Mouse (Mus musculus) heart, adult 2 months (tissue): ENCODE measurements around the gene Gnl3l. TPM values are rescaled to one million over a fixed set of nuclear protein-coding genes. Genes with fewer than 3 reads are reported as not detected.
A peak's percentile ranks its signal among the peaks of the same experiment; 100 is the strongest.

Source experiments
- DNase-seq, 2 experiments: peaks; one replicate each; pipeline ENCODE4 v3.0.0; 2021
- H3K27ac ChIP-seq: fragments of 200-600 bp; 2 replicates; pipeline ENCODE4 v1.8.1; 2022
- H3K27me3 ChIP-seq: fragments of 200-500 bp; 2 replicates; pipeline ENCODE4 v1.6.1; 2012; ENCODE audit warnings: mild to moderate bottlenecking, low read length, inconsistent platforms, mixed read lengths; ENCODE audit not compliant: control insufficient read depth, insufficient read depth
- H3K36me3 ChIP-seq: fragments of 200-500 bp; 2 replicates; pipeline ENCODE4 v1.6.1; 2012; ENCODE audit warnings: low read length, inconsistent platforms; ENCODE audit not compliant: control insufficient read depth, insufficient read depth
- H3K4me1 ChIP-seq: fragments of 200-500 bp; 2 replicates; pipeline ENCODE4 v1.6.1; 2011; ENCODE audit warnings: low read length; ENCODE audit not compliant: control insufficient read depth, insufficient read depth
- H3K4me3 ChIP-seq: fragments of 200-600 bp; 2 replicates; pipeline ENCODE4 v1.8.1; 2022
- H3K79me2 ChIP-seq: fragments of 200-500 bp; replicated peaks from 2 replicates; pipeline ENCODE4 v1.6.1; 2012; ENCODE audit warnings: mild to moderate bottlenecking, inconsistent platforms, low read length, moderate library complexity, mixed read lengths; ENCODE audit not compliant: control insufficient read depth, insufficient read depth
- H3K9ac ChIP-seq: fragments of 200-500 bp; 2 replicates; pipeline ENCODE4 v1.6.1; 2012; ENCODE audit warnings: low read depth, mild to moderate bottlenecking, control low read depth, inconsistent platforms, low read length, mixed read lengths
- CTCF ChIP-seq: fragments of 200-600 bp; IDR thresholded peaks from 2 replicates; pipeline ENCODE4 v1.8.1; 2022; ENCODE audit warnings: antibody characterized with exemption, mild to moderate bottlenecking, moderate library complexity
- EP300 ChIP-seq: fragments of 200-500 bp; IDR thresholded peaks from 2 replicates; pipeline ENCODE4 v1.6.1; 2011; ENCODE audit warnings: low read depth, low read length, control low read depth; ENCODE audit not compliant: insufficient read depth
- POLR2A ChIP-seq: fragments of 200-500 bp; IDR thresholded peaks from 2 replicates; pipeline ENCODE4 v1.6.1; 2011; ENCODE audit warnings: mild to moderate bottlenecking, low read depth, low read length, control low read depth; ENCODE audit not compliant: insufficient read depth
- WGBS: fragments of 180-500 bp; shearing (Covaris S2); methylation state at CpG from one replicate; pipeline ENCODE4 v1.1.7; 2018; 5-methylcytosine and 5-hydroxymethylcytosine counted together
- intact Hi-C: fragments of 180-260 bp; cut with DNase I; formaldehyde crosslinking; loops from one replicate; pipeline ENCODE4 v1.15.1; 2025
- polyA plus RNA-seq: library from polyadenylated mRNA; depleted of rRNA; stranded (reverse); fragments of >200 nt; gene quantifications from 2 replicates; pipeline ENCODE4 v1.2.3, GENCODE M21; 2012
- total RNA-seq, 2 experiments: library from RNA; stranded (reverse); gene quantifications; 2 replicates each; pipeline ENCODE4 v1.2.3; 2021

Gene Gnl3l
- total and polyA plus RNA-seq, 3 experiments = 10.8 to 38.9 (median 36.8) TPM

DNA sequence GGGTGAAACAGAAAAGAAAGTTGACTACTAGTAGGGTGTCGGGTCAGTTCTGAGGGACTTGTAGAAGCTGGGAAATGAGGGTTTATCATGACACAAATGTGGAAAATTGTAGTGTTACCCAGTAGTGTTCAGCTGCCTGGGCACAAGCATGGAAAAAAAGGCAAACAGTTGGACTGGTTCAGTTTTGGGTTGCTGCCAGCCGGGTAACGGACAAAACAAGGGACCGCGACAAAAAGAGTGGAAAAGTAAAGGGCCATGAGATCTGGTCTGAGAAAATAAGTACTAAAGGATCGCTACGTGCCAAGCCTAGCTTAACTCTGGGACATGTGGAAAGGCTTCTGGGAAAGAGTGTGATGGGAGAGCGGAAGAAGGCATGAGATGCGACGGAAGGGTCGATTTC, 29.2 kb upstream of the Gnl3l start:
- Histone ChIP-seq H3K79me2 (no peaks in the 10 kb centered on the region), H3K36me3 (no peaks in the 10 kb centered on the region), H3K27me3 (no peaks in the 10 kb centered on the region), H3K4me3 (peak overlapping the region; percentile 62; the same call in 1 of the 2 replicates), H3K4me1 (no peaks in the 10 kb centered on the region; the same call in 1 of the 2 replicates), H3K9ac (no peak overlapping the region), H3K27ac (peak overlapping the region; percentile 26)
- TF ChIP-seq CTCF (no peak), EP300 (no peak), POLR2A (no peak)
- WGBS = 39% methylated on average over 11 of the region's 11 CpGs
- intact Hi-C loops = loop anchor here (5.0 kb wide), 2 partner anchors 51 to 79 kb away; partner anchors contain the start of gene Tsr2
- no peak for DNase-seq

DNA sequence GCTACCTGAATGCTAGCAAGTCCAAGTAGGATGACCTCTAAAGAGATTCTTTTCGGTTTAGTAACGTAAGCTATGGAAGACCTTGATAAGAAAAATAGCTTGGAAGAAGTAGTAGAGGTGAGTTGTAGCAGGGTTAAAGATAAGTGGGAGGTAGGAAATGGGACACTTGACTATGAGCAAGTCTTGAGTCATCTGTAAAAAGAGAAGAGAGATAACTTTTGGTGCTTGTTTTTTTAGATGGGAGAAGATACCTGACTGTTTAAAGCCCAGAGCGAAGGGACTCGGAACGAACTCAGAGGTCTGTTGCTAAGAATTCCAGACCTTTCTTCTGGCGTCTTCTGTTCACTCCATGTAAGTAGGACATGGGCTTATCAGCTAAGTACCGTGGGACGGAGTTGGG, 28.7 kb upstream of the Gnl3l start, which contains the start of gene Fgd1:
Gene Fgd1, plus strand, starts transcription at position 301 of the 400 bp plus-strand sequence.
- Histone ChIP-seq H3K4me3 (peak within 1 kb of the TSS; percentile 62), H3K27ac (peak within 1 kb of the TSS; percentile 66), H3K4me1 (no peaks in the 10 kb centered on the region; the same call in 1 of the 2 replicates), H3K9ac (peak within 1 kb of the TSS; percentile 89), H3K36me3 (no peaks in the 10 kb centered on the region), H3K79me2 (no peaks in the 10 kb centered on the region), H3K27me3 (no peaks in the 10 kb centered on the region)
- TF ChIP-seq EP300 (no peak), CTCF (no peak), POLR2A (no peak)
- intact Hi-C loops = loop anchor here (5.0 kb wide), 2 partner anchors 51 to 79 kb away; partner anchors contain the start of gene Tsr2
- WGBS = 90% methylated on average over 8 of the region's 8 CpGs
- DNase-seq = no peak

DNA sequence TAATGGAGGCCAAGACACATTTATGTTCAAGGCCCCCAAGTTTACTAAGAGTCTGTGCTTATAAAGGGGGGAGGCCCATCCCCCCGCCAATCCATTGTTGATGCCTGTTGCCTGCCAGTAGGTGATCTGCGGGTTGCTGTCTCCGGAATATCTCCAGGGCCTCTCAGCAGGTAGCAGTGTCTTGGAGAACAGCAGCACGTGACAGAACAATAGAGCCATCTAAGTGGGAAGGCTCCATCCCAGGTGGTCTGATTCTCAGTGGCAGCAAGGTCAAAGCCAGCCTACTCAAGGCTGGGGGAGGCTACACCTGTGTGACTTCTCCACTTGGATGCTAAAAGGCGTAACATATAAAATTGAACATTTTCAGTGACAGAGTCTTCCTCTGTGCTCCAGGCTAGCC, 24.1 kb upstream of the Gnl3l start:
- Histone ChIP-seq H3K4me1 (no peaks in the 10 kb centered on the region), H3K27ac (no peak overlapping the region), H3K9ac (no peak overlapping the region), H3K27me3 (no peaks in the 10 kb centered on the region), H3K79me2 (no peaks in the 10 kb centered on the region), H3K36me3 (no peaks in the 10 kb centered on the region), H3K4me3 (no peak overlapping the region)
- WGBS = 71% methylated on average over 5 of the region's 5 CpGs
- intact Hi-C loops = no loop called here
- no peak for DNase-seq
- no peak for TF ChIP-seq POLR2A
- no peak for TF ChIP-seq CTCF
- no peak for TF ChIP-seq EP300

DNA sequence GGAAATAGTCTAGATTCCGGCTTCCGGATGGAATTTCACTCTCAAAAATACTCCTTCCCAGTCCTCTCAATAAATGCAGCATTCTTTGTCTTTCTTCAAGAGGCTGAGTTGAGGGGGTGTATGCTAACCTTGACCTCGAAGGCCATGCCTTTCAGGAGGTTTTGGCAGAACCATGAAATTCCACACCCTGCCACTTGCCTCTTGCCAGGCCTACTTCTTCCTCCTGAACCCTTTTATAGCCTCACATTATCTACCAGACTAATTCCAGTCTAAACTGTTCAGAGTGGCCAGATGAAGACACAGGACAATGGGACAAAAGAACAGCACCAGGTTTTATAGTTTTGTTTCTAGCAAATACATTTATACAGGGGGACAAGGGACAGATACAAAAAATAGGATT, 14.3 kb upstream of the Gnl3l start:
- no peaks in the 10 kb centered on the region for H3K79me2 ChIP-seq
- peak overlapping the region; percentile 29 for H3K27ac ChIP-seq
- intact Hi-C loops = no loop called here
- H3K4me1 ChIP-seq = no peaks in the 10 kb centered on the region
- no peaks in the 10 kb centered on the region for H3K27me3 ChIP-seq
- no peak overlapping the region for H3K9ac ChIP-seq
- TF ChIP-seq EP300 (no peak), CTCF (no peak), POLR2A (no peak)
- peak in 1 of 2 experiments; percentile 12 for DNase-seq
- no peak overlapping the region for H3K4me3 ChIP-seq
- WGBS = 35% methylated on average over 3 of the region's 3 CpGs
- no peaks in the 10 kb centered on the region for H3K36me3 ChIP-seq

DNA sequence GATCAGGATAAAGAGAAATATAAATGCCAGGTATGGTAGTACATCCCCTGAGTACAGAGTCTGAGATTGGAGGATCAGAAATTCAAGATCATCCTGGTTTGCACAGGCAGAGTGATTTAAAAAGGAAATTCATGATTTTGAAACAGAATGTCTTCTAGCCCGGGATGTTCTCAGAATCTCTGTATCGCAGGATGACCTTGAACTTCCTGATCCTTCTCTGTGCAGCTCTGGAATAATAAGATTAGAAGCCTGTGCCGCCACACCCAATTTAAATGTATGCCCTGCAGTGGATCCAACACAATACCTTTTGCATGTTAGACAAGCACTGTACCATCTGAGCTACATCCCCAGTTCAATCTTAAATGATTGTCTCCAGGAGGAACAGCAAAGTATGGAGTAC, 1.7 kb upstream of the Gnl3l start:
- intact Hi-C loops = loop anchor here (5.0 kb wide), 3 partner anchors 34 to 79 kb away; partner anchors contain the start of gene Tsr2
- H3K27me3 ChIP-seq = no peaks in the 10 kb centered on the region
- TF ChIP-seq CTCF (no peak), EP300 (no peak), POLR2A (no peak)
- H3K36me3 ChIP-seq = no peaks in the 10 kb centered on the region
- no peak overlapping the region for H3K4me3 ChIP-seq
- H3K79me2 ChIP-seq = no peaks in the 10 kb centered on the region
- H3K9ac ChIP-seq = no peak overlapping the region
- H3K27ac ChIP-seq = no peak overlapping the region
- H3K4me1 ChIP-seq = no peaks in the 10 kb centered on the region
- DNase-seq = no peak
- 47% methylated on average over 3 of the region's 3 CpGs for WGBS

DNA sequence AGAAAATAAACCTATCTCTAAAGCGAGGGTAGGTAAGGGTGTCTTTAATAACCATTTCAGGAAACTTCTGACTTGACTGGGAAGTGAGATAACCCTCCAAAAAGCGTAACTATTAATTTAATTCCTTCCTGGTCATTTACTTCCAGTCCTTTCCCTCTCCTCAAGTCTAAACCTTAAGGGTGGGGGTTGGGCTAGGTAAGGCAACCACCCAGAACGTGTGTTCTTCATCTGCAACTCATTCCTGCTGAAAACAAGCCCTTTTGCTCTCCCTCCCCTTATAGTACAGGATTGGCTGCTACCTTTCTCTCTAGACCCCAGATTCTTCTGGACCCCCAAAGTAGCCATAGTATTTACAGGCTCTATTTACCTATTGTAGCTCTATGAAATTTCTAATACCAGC, 775 bp upstream of the Gnl3l start:
- DNase-seq = no peak
- no peaks in the 10 kb centered on the region for H3K27me3 ChIP-seq
- H3K79me2 ChIP-seq = no peaks in the 10 kb centered on the region
- H3K27ac ChIP-seq = peak overlapping the region; percentile 69
- TF ChIP-seq CTCF = no peak
- TF ChIP-seq POLR2A = no peak
- no peak for TF ChIP-seq EP300
- WGBS = 7% methylated on average over 3 of the region's 3 CpGs
- intact Hi-C loops = loop anchor here (5.0 kb wide), 3 partner anchors 34 to 79 kb away; partner anchors contain the start of gene Tsr2
- peak overlapping the region; percentile 75 for H3K9ac ChIP-seq
- H3K4me3 ChIP-seq = peak overlapping the region; percentile 60
- no peaks in the 10 kb centered on the region for H3K36me3 ChIP-seq
- H3K4me1 ChIP-seq = no peaks in the 10 kb centered on the region
